Mouse (Mus musculus) ES-E14 (cell line): ENCODE measurements around the gene Slc37a1. TPM values are rescaled to one million over a fixed set of nuclear protein-coding genes. Genes with fewer than 3 reads are reported as not detected.

Experiments used
- DNase-seq: peaks from one replicate; pipeline ENCODE4 v3.0.0-alpha.2; 2013; ENCODE audit warnings: low read depth, low spot score
- H3K27ac ChIP-seq: 2 replicates; pipeline ENCODE4 v1.5.1; 2012; ENCODE audit warnings: low read depth, mild to moderate bottlenecking, low read length, moderate library complexity, mixed read lengths; ENCODE audit not compliant: poor library complexity, insufficient read depth, severe bottlenecking
- H3K36me3 ChIP-seq: 2 replicates; pipeline ENCODE4 v1.6.1; 2012; ENCODE audit warnings: mild to moderate bottlenecking, low read length, moderate library complexity, mixed read lengths; ENCODE audit not compliant: control insufficient read depth, poor library complexity, insufficient read depth, severe bottlenecking
- H3K4me1 ChIP-seq, 2 experiments: fragments of 150-350 bp in 1 of 2; sonication (generic) in 1 of 2; 2 replicates each; pipeline ENCODE4 v1.6.1; 2012; ENCODE audit warnings: low read length in 2 of 2, mild to moderate bottlenecking in 1 of 2, mixed read lengths in 1 of 2; ENCODE audit not compliant: control insufficient read depth in 2 of 2, insufficient read depth in 2 of 2, poor library complexity in 1 of 2
- H3K4me3 ChIP-seq, 2 experiments: fragments of 150-350 bp in 1 of 2; sonication (generic) in 1 of 2; 2 replicates each; pipeline ENCODE4 v1.5.1; 2012; ENCODE audit warnings: low read length in 2 of 2, low read depth in 1 of 2, mild to moderate bottlenecking in 1 of 2, mixed read lengths in 1 of 2; ENCODE audit not compliant: insufficient read depth in 1 of 2, poor library complexity in 1 of 2, severe bottlenecking in 1 of 2
- H3K9ac ChIP-seq: 2 replicates; pipeline ENCODE4 v1.6.1; 2012; ENCODE audit warnings: low read depth, mild to moderate bottlenecking, low read length, mixed read lengths; ENCODE audit not compliant: poor library complexity, insufficient read depth, severe bottlenecking
- H3K9me3 ChIP-seq: fragments of 150-350 bp; sonication (generic); 2 replicates; pipeline ENCODE4 v1.6.1; 2012; ENCODE audit warnings: low read depth, mild to moderate bottlenecking, low read length; ENCODE audit not compliant: control insufficient read depth, insufficient read depth
- CHD2 ChIP-seq: IDR thresholded peaks from 2 replicates; pipeline ENCODE4 v1.6.1; 2014; ENCODE audit warnings: mild to moderate bottlenecking, low read depth, low read length, inconsistent platforms
- HCFC1 ChIP-seq: IDR thresholded peaks from 2 replicates; pipeline ENCODE4 v1.6.1; 2012; ENCODE audit warnings: low read length, inconsistent platforms, borderline replicate concordance; ENCODE audit not compliant: insufficient read depth
- MAFK ChIP-seq: IDR thresholded peaks from 2 replicates; pipeline ENCODE4 v1.6.1; 2014; ENCODE audit warnings: mild to moderate bottlenecking, low read depth, low read length, inconsistent platforms; ENCODE audit not compliant: insufficient read depth
- ZC3H11A ChIP-seq: IDR thresholded peaks from 2 replicates; pipeline ENCODE4 v1.6.1; 2012; ENCODE audit warnings: low read depth, mild to moderate bottlenecking, inconsistent platforms, low read length, borderline replicate concordance
- ZNF384 ChIP-seq: IDR thresholded peaks from 2 replicates; pipeline ENCODE4 v1.6.1; 2012; ENCODE audit warnings: low read depth, low read length, inconsistent platforms
- in situ Hi-C, 2 experiments: fragments of 600-800 bp; cut with MboI; formaldehyde crosslinking; loops; one replicate each; pipeline ENCODE4 v1.15.1; 2025; ENCODE audit warnings: low sequenced_read_pairs in 2 of 2, inconsistent platforms in 1 of 2; ENCODE audit not compliant: unreplicated experiment in 2 of 2
- total RNA-seq: library from RNA; depleted of rRNA; stranded (reverse); fragments of 300-350 nt; gene quantifications from 2 replicates; pipeline ENCODE4 v1.2.3, GENCODE M21; 2012

Slc37a1 gene
- total RNA-seq, 1 experiment: 37.5 TPM

DNA sequence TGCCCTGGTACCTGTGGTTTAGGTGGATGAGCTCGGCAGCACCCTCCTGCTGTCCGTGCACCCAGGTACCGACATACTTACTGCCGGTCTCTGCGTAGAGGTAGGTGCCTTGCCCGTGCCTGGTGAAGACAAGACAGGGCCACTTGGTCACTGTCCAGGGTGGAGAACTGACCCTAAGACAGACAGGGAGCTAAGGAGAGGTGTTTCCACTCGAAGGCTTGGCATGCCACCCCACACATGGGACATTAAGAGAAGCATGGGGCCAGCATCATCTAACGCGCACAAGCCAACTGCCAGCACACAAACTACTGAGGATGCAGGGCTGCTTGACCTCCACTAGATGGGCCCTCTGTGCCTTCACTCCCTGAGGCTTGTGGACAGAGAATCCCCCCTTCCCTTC, 20.8 kb upstream of the Slc37a1 start:
- Histone ChIP-seq H3K4me3 (no peak overlapping the region), H3K4me1 (peaks cover 3 to 30% of the 10 kb centered on the region in 2 experiments), H3K9me3 (no peaks in the 10 kb centered on the region), H3K9ac (no peak overlapping the region), H3K36me3 (no peaks in the 10 kb centered on the region), H3K27ac (peak overlapping the region; percentile 91)
- TF ChIP-seq HCFC1 (no peak), CHD2 (no peak), MAFK (no peak), ZC3H11A (no peak), ZNF384 (no peak)
- DNase-seq: no peak
- in situ Hi-C loops: no loop called here

DNA sequence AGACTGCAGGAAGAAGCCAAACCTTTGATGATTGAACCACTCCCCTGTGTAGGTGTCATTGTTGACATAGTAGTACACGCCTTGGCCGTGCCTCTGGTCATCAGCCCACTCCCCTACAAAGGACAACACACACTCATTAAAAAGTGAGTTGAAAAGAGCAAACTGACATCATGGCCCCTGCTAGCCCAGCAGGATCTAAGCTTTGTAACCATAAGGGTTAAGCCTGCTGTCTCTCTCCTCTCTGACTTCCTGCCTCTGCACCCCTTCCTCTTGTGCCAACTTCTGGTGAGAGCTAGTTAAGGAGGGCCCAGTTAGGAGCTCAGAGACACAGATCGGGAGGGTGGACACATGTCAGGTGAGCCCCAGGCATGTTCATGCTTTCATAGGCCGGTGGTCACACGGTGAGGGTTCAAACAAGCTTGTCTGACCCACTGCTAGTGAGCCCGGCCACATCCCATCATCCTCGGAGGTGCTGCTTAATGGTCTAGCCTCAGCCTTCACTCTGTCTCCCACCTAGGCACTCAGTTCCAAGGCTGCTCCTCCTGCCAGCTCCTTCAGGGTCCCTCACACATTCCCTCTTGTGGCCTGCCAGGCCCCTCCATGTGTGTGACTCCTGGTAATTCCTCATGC, 20.2 kb upstream of the Slc37a1 start:
- DNase-seq: no peak
- TF ChIP-seq ZNF384 (no peak), CHD2 (no peak), ZC3H11A (no peak), MAFK (no peak), HCFC1 (no peak)
- no peaks in the 10 kb centered on the region for H3K9me3 ChIP-seq
- H3K4me3 ChIP-seq: no peak overlapping the region
- no peak overlapping the region for H3K27ac ChIP-seq
- no peak overlapping the region for H3K9ac ChIP-seq
- peaks cover 2 to 33% of the 10 kb centered on the region in 2 experiments for H3K4me1 ChIP-seq
- in situ Hi-C loops: no loop called here
- H3K36me3 ChIP-seq: no peaks in the 10 kb centered on the region

DNA sequence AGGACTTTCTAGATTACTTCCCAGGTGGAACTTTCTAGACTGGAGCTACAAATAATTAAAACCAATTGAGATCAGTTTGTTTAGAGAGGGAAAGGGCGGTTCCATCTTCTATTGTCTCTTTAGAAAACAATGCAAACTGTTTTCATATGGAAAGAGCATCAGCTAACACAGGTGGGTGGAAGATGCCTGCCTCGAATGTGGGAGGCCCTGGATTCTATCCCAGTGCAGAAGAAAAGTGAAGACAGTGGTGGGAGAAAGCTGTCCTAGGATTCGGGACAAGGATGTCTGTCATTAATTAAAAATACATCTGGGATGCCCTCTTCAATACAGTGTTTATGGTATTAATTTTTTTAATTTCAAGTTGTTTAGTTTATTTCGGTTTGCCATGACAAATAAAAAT, 19.5 kb upstream of the Slc37a1 start:
- no peaks in the 10 kb centered on the region for H3K36me3 ChIP-seq
- no peaks in the 10 kb centered on the region for H3K9me3 ChIP-seq
- no peak for TF ChIP-seq ZC3H11A
- no peak for TF ChIP-seq MAFK
- TF ChIP-seq CHD2: no peak
- TF ChIP-seq HCFC1: no peak
- TF ChIP-seq ZNF384: no peak
- H3K9ac ChIP-seq: no peak overlapping the region
- H3K4me3 ChIP-seq: no peak overlapping the region
- in situ Hi-C loops: no loop called here
- peaks cover 2 to 33% of the 10 kb centered on the region in 2 experiments for H3K4me1 ChIP-seq
- H3K27ac ChIP-seq: no peak overlapping the region
- no peak for DNase-seq

DNA sequence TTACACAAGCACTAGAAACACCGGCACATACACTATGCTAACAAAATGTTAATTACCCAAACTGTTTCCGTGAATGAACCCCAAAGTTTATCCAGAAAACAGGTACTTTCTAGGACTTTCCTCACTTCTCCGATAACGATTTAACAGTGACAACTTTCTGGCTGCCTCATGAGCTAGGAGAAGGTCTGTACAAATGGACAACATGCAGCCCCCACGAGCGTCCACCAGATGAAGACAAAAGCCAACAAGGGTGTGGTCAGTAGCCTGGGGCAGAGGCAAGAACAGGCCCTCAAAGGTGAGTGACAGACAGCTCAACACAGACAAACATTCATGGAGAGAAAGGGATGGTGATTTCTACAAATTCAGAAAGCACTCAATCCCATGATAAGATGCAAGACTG, 19.0 kb upstream of the Slc37a1 start:
- TF ChIP-seq ZNF384 (no peak), MAFK (no peak), ZC3H11A (no peak), CHD2 (no peak), HCFC1 (no peak)
- DNase-seq: no peak
- in situ Hi-C loops: no loop called here
- Histone ChIP-seq H3K4me3 (no peak overlapping the region), H3K9me3 (no peaks in the 10 kb centered on the region), H3K4me1 (peaks cover 2 to 33% of the 10 kb centered on the region in 2 experiments), H3K9ac (no peak overlapping the region), H3K27ac (no peak overlapping the region), H3K36me3 (no peaks in the 10 kb centered on the region)

DNA sequence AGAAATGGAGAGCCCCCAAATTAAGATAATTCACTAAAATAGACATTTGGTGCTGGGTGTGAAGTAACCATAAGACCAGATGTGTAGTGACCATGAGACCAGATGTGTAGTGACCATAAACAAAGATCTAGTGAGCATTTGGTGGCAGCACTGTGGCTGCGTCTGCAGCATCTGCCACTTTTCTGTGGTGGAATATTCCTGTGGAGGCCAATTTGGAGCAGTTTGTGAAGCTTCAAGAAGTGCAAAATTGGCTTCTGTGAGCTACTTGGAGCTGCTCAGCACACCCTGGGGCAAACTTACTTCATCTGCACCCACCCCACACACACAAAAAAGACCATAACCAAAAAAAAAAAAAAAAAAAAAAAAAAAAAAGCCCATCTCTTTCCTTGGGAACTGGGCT, 18.6 kb upstream of the Slc37a1 start:
- Histone ChIP-seq H3K4me3 (no peak overlapping the region), H3K36me3 (no peaks in the 10 kb centered on the region), H3K4me1 (peaks cover 2 to 33% of the 10 kb centered on the region in 2 experiments), H3K9ac (no peak overlapping the region), H3K9me3 (no peaks in the 10 kb centered on the region), H3K27ac (no peak overlapping the region)
- DNase-seq: no peak
- in situ Hi-C loops: no loop called here
- 0 out of 2 replicates have a peak, but pooled peaks have one; percentile 31 for TF ChIP-seq ZNF384
- TF ChIP-seq HCFC1: no peak
- no peak for TF ChIP-seq CHD2
- no peak for TF ChIP-seq ZC3H11A
- no peak for TF ChIP-seq MAFK
